Mouse (Mus musculus): Measurements from ENCODE around the gene Lsamp. TPM values are rescaled to one million over a fixed set of nuclear protein-coding genes. Genes with fewer than 3 reads are reported as not detected.

Lsamp gene
- polyA plus RNA-seq, 1 experiment from 2014 or later, result 1.1 TPM

- no peak overlapping the region for H3K4me2 ChIP-seq
- no peak overlapping the region for H3K27ac ChIP-seq (ENCODE audit: poor library complexity, severe bottlenecking)
- H3K4me3 ChIP-seq, result no peak overlapping the region
- H3K9ac ChIP-seq, result no peak overlapping the region
- H3K36me3 ChIP-seq, result no peaks in the 10 kb centered on the region
- WGBS, result 69% methylated on average over 2 of the region's 2 CpGs
- H3K27me3 ChIP-seq (replicated peaks), result no peaks in the 10 kb centered on the region
- no peak for ATAC-seq (ENCODE audit: insufficient number of reproducible peaks, low FRiP score)
- no peaks in the 10 kb centered on the region for H3K9me3 ChIP-seq (replicated peaks)
- peaks cover 3% of the 10 kb centered on the region; the same call in 1 of the 2 replicates for H3K4me1 ChIP-seq (replicated peaks)
Observed at GRCm38 (mm10) chr16:40708558-40708957, 724.4 kb downstream of the Lsamp start.

- no peaks in the 10 kb centered on the region for H3K9me3 ChIP-seq (replicated peaks)
Observed at GRCm38 (mm10) chr16:40709574-40709973, 725.4 kb downstream of the Lsamp start.

GRCm38 (mm10) chr16:40710068-40710467 is 725.9 kb downstream of the Lsamp start:
- H3K4me3 ChIP-seq, result no peak overlapping the region
- no peak overlapping the region for H3K9ac ChIP-seq
- no peak overlapping the region for H3K27ac ChIP-seq (ENCODE audit: poor library complexity, severe bottlenecking)
- no peaks in the 10 kb centered on the region for H3K9me3 ChIP-seq (replicated peaks)
- no peaks in the 10 kb centered on the region for H3K27me3 ChIP-seq (replicated peaks)
- H3K36me3 ChIP-seq, result no peaks in the 10 kb centered on the region
- no peak overlapping the region for H3K4me2 ChIP-seq
- 72% methylated on average over 3 of the region's 3 CpGs for WGBS
- no peak for ATAC-seq (ENCODE audit: insufficient number of reproducible peaks, low FRiP score)
- H3K4me1 ChIP-seq (replicated peaks), result peaks cover 3% of the 10 kb centered on the region; the same call in 1 of the 2 replicates

More at GRCm38 (mm10) chr16:40709574-40709973, 725.4 kb downstream of the Lsamp start:
- H3K4me2 ChIP-seq, result no peak overlapping the region
- no peaks in the 10 kb centered on the region for H3K27me3 ChIP-seq (replicated peaks)
- H3K4me1 ChIP-seq (replicated peaks), result peaks cover 3% of the 10 kb centered on the region; the same call in 1 of the 2 replicates
- WGBS, result 13% methylated on average over 4 of the region's 4 CpGs
- no peaks in the 10 kb centered on the region for H3K36me3 ChIP-seq
- no peak overlapping the region for H3K4me3 ChIP-seq
- no peak overlapping the region for H3K9ac ChIP-seq
- ATAC-seq (ENCODE audit: insufficient number of reproducible peaks, low FRiP score), result no peak
- no peak overlapping the region for H3K27ac ChIP-seq (ENCODE audit: poor library complexity, severe bottlenecking)

GRCm38 (mm10) chr16:40710491-40710890 is 726.3 kb downstream of the Lsamp start:
- ATAC-seq (ENCODE audit: insufficient number of reproducible peaks, low FRiP score), result no peak
- H3K9ac ChIP-seq, result no peak overlapping the region
- no peak overlapping the region for H3K4me2 ChIP-seq
- 73% methylated on average over 5 of the region's 5 CpGs for WGBS
- peaks cover 3% of the 10 kb centered on the region; the same call in 1 of the 2 replicates for H3K4me1 ChIP-seq (replicated peaks)
- H3K27ac ChIP-seq (ENCODE audit: poor library complexity, severe bottlenecking), result no peak overlapping the region
- no peak overlapping the region for H3K4me3 ChIP-seq
- H3K27me3 ChIP-seq (replicated peaks), result no peaks in the 10 kb centered on the region
- H3K9me3 ChIP-seq (replicated peaks), result no peaks in the 10 kb centered on the region
- no peaks in the 10 kb centered on the region for H3K36me3 ChIP-seq

GRCm38 (mm10) chr16:40713725-40714124 is 729.6 kb downstream of the Lsamp start:
- no peak for ATAC-seq (ENCODE audit: insufficient number of reproducible peaks, low FRiP score)
- H3K4me2 ChIP-seq, result no peak overlapping the region
- no peak overlapping the region for H3K4me3 ChIP-seq
- no peaks in the 10 kb centered on the region for H3K36me3 ChIP-seq
- H3K9me3 ChIP-seq (replicated peaks), result no peaks in the 10 kb centered on the region
- 72% methylated on average over 3 of the region's 3 CpGs for WGBS
- no peak overlapping the region for H3K9ac ChIP-seq
- peaks cover 3% of the 10 kb centered on the region; the same call in 1 of the 2 replicates for H3K4me1 ChIP-seq (replicated peaks)
- H3K27me3 ChIP-seq (replicated peaks), result no peaks in the 10 kb centered on the region
- H3K27ac ChIP-seq (ENCODE audit: poor library complexity, severe bottlenecking), result no peak overlapping the region

GRCm38 (mm10) chr16:40739015-40739414 is 754.9 kb downstream of the Lsamp start:
- Histone ChIP-seq H3K9me3 (replicated peaks) (no peaks in the 10 kb centered on the region), H3K36me3 (no peaks in the 10 kb centered on the region), H3K4me1 (replicated peaks) (no peaks in the 10 kb centered on the region), H3K27ac (ENCODE audit: poor library complexity, severe bottlenecking) (no peak overlapping the region), H3K9ac (no peak overlapping the region), H3K4me2 (no peak overlapping the region), H3K4me3 (no peak overlapping the region), H3K27me3 (replicated peaks) (no peaks in the 10 kb centered on the region)
- ATAC-seq (ENCODE audit: insufficient number of reproducible peaks, low FRiP score), result no peak
- WGBS, result 34% methylated on average over 6 of the region's 6 CpGs

- no peak overlapping the region for H3K4me2 ChIP-seq
Observed at GRCm38 (mm10) chr16:40739771-40740170, 755.6 kb downstream of the Lsamp start.

GRCm38 (mm10) chr16:40740273-40740672 is 756.1 kb downstream of the Lsamp start:
- no peaks in the 10 kb centered on the region for H3K9me3 ChIP-seq (replicated peaks)
- H3K4me1 ChIP-seq (replicated peaks), result no peaks in the 10 kb centered on the region
- no peak overlapping the region for H3K27ac ChIP-seq (ENCODE audit: poor library complexity, severe bottlenecking)
- no peak for ATAC-seq (ENCODE audit: insufficient number of reproducible peaks, low FRiP score)
- H3K36me3 ChIP-seq, result no peaks in the 10 kb centered on the region
- H3K27me3 ChIP-seq (replicated peaks), result no peaks in the 10 kb centered on the region
- no peak overlapping the region for H3K4me2 ChIP-seq
- H3K9ac ChIP-seq, result no peak overlapping the region
- no peak overlapping the region for H3K4me3 ChIP-seq
- WGBS, result 74% methylated on average over 8 of the region's 8 CpGs

More at GRCm38 (mm10) chr16:40739771-40740170, 755.6 kb downstream of the Lsamp start:
- H3K27me3 ChIP-seq (replicated peaks), result no peaks in the 10 kb centered on the region
- ATAC-seq (ENCODE audit: insufficient number of reproducible peaks, low FRiP score), result no peak
- no peak overlapping the region for H3K27ac ChIP-seq (ENCODE audit: poor library complexity, severe bottlenecking)
- no peaks in the 10 kb centered on the region for H3K4me1 ChIP-seq (replicated peaks)
- H3K4me3 ChIP-seq, result no peak overlapping the region
- no peaks in the 10 kb centered on the region for H3K36me3 ChIP-seq
- no peaks in the 10 kb centered on the region for H3K9me3 ChIP-seq (replicated peaks)
- 82% methylated on average over 6 of the region's 6 CpGs for WGBS
- no peak overlapping the region for H3K9ac ChIP-seq

GRCm38 (mm10) chr16:40827191-40827590 is 843.0 kb downstream of the Lsamp start:
- Histone ChIP-seq H3K9ac (no peak overlapping the region), H3K27me3 (replicated peaks) (no peaks in the 10 kb centered on the region), H3K9me3 (replicated peaks) (no peaks in the 10 kb centered on the region), H3K4me2 (no peak overlapping the region), H3K27ac (ENCODE audit: poor library complexity, severe bottlenecking) (no peak overlapping the region), H3K4me3 (no peak overlapping the region), H3K4me1 (replicated peaks) (no peaks in the 10 kb centered on the region), H3K36me3 (no peaks in the 10 kb centered on the region)
- WGBS, result 35% methylated on average over 1 of the region's 1 CpGs
- ATAC-seq (ENCODE audit: insufficient number of reproducible peaks, low FRiP score), result no peak

- H3K4me1 ChIP-seq (replicated peaks), result no peaks in the 10 kb centered on the region
- no peaks in the 10 kb centered on the region for H3K36me3 ChIP-seq
- ATAC-seq (ENCODE audit: insufficient number of reproducible peaks, low FRiP score), result no peak
- H3K4me2 ChIP-seq, result no peak overlapping the region
- no peak overlapping the region for H3K4me3 ChIP-seq
- H3K9ac ChIP-seq, result no peak overlapping the region
- no peak overlapping the region for H3K27ac ChIP-seq (ENCODE audit: poor library complexity, severe bottlenecking)
- H3K9me3 ChIP-seq (replicated peaks), result no peaks in the 10 kb centered on the region
- no peaks in the 10 kb centered on the region for H3K27me3 ChIP-seq (replicated peaks)
Observed at GRCm38 (mm10) chr16:40831536-40831935, 847.4 kb downstream of the Lsamp start.

GRCm38 (mm10) chr16:40841765-40842164 is 857.6 kb downstream of the Lsamp start:
- Histone ChIP-seq H3K9me3 (replicated peaks) (no peaks in the 10 kb centered on the region), H3K9ac (no peak overlapping the region), H3K4me1 (replicated peaks) (no peaks in the 10 kb centered on the region), H3K36me3 (no peaks in the 10 kb centered on the region), H3K27ac (ENCODE audit: poor library complexity, severe bottlenecking) (no peak overlapping the region), H3K4me2 (no peak overlapping the region), H3K27me3 (replicated peaks) (no peaks in the 10 kb centered on the region), H3K4me3 (no peak overlapping the region)
- ATAC-seq (ENCODE audit: insufficient number of reproducible peaks, low FRiP score), result no peak
- 47% methylated on average over 1 of the region's 1 CpGs for WGBS

GRCm38 (mm10) chr16:40866733-40867132 is 882.6 kb downstream of the Lsamp start:
- H3K4me1 ChIP-seq (replicated peaks), result no peaks in the 10 kb centered on the region
- no peak overlapping the region for H3K4me3 ChIP-seq

More at GRCm38 (mm10) chr16:40866733-40867132, 882.6 kb downstream of the Lsamp start:
- Histone ChIP-seq H3K27me3 (replicated peaks) (no peaks in the 10 kb centered on the region), H3K9ac (no peak overlapping the region), H3K9me3 (replicated peaks) (no peaks in the 10 kb centered on the region), H3K36me3 (no peaks in the 10 kb centered on the region), H3K27ac (ENCODE audit: poor library complexity, severe bottlenecking) (no peak overlapping the region), H3K4me2 (no peak overlapping the region)
- no peak for ATAC-seq (ENCODE audit: insufficient number of reproducible peaks, low FRiP score)

Measured in heart, embryonic 12.5 days (tissue).